Mouse (Mus musculus) liver, embryonic 14.5 days (tissue): Measurements from ENCODE around the gene Pom121l2.

Experiments
- CTCF ChIP-seq: IDR thresholded peaks from 2 replicates; pipeline ENCODE4 v1.5.1; 2016; ENCODE audit warnings: antibody characterized with exemption, low read depth, control low read depth
- EP300 ChIP-seq: IDR thresholded peaks from 2 replicates; pipeline ENCODE4 v1.6.1; 2016; ENCODE audit warnings: antibody characterized with exemption, low read depth

- no peak for TF ChIP-seq CTCF
- TF ChIP-seq EP300 = no peak
These were observed 37.4 kb upstream of the Pom121l2 start for GRCm38 (mm10) chr13:21943644-21944043.
